Mouse (Mus musculus): ENCODE data around the gene Gtf3c6.

Gene Gtf3c6

DNA sequence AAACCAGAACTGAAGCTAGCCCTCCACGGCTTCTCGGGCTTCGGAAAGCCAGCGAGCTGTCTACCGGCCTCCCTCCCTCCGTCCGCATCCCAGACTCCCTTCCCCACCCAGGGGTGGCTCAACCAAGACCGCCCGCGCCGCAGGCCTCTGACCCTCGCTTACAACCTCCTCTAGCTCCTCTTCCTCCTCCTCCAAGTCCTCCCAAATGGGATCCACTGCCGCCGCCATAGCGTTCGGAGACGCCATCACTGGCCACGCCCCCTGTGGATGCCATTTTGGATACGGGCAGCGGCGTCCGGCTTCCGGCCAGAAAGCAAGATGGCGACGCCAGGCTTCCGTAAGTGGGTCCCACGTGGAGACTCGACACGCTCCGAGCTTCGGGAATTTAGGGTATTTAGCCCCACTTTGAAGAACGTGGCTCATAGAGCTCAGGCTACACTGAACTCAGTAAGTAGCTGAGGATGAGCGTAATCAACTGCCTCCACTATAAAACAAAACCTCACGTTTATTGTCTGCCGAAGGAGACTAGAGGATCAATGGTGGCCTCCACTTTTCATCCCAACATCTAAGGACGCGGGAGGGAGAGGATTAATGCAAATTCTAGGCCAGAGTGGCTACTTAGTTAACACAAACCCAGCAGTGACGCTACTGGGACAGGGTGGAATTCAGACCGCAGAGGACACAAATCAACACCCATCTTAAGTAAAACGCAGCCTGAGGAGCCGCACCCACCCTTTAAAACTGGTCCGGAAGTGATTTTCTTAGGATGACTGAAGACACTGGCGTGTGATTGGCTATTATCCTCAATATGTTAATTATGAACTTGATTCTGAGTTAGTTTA lies at the start of gene Gtf3c6:
Gene Gtf3c6 (minus strand): TSS at position 695 of the 842 bp plus-strand sequence.
- DNase-seq: peak; percentile 99

DNA sequence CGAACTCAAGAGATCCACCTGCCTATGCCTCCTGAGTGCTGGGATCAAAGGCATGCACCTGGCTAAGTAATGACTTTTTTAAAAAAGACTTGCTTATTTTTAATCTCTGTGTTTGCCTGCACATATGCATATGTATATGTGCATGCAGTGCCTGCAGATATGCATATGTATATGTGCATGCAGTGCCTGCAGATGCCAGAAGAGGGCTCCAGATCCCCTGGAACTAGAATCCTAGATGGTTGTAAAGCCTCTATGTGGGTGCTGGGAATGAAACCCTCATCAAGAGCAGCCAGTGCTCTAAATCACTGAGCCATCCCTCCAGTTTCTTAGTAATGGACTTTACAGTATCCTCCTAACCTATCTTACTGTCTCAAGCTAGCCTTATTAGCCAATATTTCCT lies 48.1 kb upstream of the Gtf3c6 start:
- no peak for DNase-seq

DNA sequence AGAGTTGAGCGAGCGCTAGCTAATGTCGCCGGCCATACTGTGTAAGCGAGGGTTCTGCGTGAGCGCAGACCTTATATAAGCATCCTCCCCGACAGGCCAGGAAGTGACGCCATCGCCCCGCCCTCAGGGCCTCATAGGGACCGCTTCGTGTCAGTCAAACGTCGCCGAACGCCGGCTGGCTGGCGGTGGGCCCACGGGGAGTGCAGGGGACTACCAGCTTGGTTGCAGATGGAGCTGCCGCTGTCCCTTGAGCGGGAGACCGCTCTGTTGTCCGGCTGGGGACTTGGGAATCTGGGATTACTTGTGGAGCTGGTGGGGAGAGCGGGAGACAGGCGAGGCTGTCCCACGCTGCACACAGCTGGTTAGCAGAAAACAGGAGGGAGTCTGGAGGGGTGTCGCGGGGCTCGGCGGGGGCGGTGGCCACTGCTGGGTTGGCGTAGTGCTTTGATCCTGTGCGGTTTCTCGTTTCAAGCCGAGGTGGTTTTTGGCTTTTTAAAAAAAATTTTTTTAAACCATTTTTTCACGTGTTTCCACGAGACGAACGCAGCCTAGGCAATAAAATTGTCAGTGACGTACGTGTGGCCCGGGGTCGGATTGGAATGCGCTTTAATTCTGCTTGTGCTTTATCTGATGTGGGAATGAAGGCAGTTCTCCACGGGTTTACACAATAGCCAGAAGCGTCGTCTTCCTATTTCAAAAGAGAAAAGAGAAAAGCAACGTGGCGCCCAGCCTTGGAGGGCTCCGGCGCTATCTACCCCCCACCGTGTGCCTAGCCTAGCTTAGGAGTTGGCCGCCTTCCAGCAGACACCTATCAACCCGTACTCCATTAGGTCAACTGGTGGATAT lies 44.5 kb upstream of the Gtf3c6 start, which contains the start of gene Amd1:
Gene Amd1 (minus strand): TSS at position 47 of the 846 bp plus-strand sequence.
- peak; percentile 100 for DNase-seq

DNA sequence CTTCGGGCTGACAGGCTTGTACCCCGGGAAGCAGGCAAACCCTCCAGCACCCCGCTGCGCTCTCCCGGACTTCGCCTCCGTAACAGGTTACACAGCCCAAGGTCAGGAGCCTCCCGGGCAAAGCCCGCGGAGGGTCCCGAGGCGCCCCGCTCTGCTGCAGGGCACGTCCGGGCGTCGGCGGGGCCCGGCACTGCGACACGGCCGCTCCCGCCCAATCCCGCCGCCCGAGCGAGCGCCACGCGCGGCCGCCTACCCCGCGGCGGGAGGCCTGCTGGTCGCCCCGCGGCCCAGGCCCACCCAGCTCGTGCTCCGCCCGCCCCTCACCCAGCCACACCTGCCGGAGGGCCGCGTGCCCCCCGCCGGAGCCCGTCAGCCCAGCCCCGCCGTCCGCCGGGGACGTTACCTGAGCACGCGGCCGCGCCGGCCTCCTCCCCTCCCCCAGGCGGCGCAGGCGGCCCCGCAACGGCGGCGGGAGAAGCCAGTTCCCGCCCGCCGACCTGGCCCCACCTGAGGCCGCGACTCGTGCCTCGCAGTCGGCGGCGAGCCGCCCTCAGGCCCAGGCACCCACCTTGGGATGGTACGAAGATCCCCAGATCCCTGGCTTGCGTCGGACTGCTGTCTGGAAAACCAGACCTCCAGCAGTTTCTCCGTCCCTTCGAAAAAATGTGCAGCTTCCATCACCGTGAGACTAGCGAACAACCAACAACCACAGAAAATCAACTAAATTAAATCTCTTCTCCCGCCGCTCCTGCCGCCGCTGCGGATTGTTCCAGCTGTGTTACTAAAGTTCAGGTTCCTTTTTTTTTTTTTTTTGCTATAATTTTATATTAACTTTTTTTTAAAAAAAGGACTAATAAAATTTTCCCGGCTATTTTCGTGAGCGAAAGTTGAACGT lies 43.5 kb upstream of the Gtf3c6 start:
- DNase-seq: peak; percentile 72

GRCm38 (mm10) chr10:40300648-40301171 lies 42.8 kb upstream of the Gtf3c6 start:
- DNase-seq: peak; percentile 91 to 92

DNA sequence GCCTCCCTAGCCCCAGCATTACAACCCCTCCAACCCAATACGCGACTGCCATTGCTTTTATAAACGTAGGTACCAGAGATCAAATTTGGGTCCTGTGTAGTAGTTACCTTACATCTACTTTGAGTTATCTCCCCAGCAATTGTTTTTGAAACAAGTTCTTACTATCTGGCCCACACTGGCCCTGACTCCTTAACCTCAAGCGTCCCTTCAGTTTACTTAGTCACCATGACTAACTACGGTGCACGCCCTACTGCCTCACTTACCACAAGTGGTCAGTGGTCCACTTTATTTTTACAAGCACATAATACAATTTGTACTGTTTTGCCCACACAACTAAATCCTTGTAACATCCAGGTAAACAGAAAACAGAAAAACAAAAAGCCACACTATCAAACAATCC lies 34.7 kb upstream of the Gtf3c6 start:
- no peak for DNase-seq

DNA sequence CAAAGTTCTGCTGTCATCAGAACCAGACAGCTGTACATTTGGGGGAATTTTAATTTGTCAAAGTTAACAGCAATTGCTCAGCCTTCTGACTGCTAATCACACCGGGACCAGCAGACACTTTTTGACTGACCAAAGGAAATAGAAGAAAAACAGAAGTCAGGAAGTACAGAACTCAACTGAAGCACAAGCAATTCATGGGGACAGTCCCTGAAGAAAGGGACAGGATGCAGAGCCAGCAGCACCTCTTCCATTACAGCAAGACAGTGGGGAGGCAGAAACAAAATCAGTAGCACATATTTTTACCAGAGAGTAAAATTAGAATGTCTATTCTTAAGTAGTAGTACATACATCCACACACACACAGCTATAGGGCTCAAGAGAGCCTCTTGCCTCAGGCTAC lies 28.9 kb upstream of the Gtf3c6 start:
- no peak for DNase-seq

GRCm38 (mm10) chr10:40285571-40285970 lies 27.7 kb upstream of the Gtf3c6 start:
- DNase-seq: no peak

DNA sequence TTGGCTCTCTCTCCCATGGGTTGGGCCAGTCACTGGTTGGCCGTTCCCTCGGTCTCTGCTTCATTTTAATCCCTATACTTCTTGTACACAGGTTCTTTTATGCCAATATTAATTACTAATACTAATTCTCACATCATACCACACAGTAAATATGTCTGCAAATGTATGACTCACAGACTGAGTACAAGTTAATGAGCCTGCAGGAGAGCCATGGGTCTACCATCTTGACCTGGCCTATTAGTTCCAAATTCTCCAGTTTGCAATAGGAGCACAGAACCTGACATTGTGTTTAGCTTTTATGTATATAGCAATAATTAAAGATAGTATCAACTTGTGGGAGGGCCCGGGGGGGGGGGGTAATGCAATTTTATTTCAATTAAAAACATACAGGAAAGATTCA lies 27.1 kb upstream of the Gtf3c6 start:
- DNase-seq: no peak

DNA sequence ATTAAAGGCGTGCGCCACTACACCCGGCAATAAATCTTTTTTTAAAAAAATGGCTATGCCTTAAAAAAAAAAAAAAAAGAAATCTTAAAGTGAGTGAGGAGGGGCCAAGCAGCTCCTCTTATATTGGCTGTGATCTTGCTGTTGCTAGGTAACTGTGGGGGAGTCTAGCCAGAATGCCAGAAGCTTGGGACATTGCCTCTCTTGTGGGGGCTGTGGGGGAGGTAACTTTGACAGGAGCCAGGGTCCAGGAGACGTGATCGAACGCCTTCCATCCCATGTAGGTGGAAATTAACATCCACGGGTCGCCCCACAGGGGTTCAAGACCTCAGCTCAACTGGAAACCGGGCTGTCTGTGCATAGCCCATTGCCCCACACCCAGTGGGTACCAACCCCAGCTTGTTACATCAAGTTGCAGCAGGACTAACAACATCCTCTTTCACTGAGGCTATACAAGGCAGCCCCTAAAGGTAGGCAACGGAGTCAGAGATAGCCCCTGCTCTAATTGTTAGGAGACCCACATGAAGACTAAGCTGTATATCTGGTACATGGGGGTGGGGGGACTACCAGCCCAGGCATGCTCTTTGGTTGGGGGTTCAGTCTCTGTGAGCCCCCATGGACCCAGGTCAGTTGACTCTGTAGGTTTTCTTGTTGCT lies 26.4 kb upstream of the Gtf3c6 start:
- DNase-seq: peak in 1 of 2 experiments; percentile 12

- DNase-seq: no peak
Measured at GRCm38 (mm10) chr10:40283636-40284035, 25.7 kb upstream of the Gtf3c6 start.

DNA sequence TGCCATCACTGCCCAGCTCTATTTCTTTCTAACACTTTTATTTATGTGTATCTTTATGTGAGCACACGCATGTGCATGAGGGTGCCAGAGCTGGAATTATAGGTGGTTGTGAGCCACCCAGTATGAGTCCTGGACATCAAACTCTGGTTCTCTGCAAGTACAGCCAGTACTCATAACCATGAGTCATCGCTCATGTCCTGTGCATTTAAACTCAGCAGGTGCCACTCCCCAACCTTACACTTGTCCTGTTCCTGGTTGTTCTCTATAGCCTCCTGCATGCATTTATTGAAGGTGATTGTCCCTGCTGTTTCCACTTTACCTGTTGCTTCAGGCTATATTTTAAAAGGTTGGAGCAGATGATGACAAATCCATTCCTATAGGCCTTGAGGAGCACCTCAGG lies 23.7 kb upstream of the Gtf3c6 start:
- no peak for DNase-seq

DNA sequence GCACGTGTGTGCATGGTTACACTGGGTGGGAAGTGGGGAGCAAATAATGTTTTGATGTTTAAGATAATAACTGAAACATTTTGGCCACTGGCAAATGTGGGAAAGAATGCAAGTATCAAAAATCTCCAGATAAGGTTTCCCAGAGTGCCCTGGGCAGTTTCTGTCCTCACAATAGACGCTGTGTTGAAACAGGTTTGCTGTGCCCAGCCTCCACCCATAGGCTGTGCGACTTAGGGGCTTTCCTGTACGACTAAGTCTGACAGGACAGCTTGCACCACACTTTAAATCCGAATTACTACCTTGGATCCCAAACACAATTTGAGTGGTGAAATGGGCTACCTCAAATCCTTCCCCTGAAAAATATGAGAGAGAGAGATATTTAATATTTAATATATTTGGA lies 20.4 kb upstream of the Gtf3c6 start:
- no peak for DNase-seq

- no peak for DNase-seq
Measured at GRCm38 (mm10) chr10:40275991-40276390, 18.1 kb upstream of the Gtf3c6 start.

GRCm38 (mm10) chr10:40273938-40274337 lies 16.0 kb upstream of the Gtf3c6 start:
- no peak for DNase-seq

GRCm38 (mm10) chr10:40271216-40271615 lies 13.3 kb upstream of the Gtf3c6 start:
- no peak for DNase-seq

DNA sequence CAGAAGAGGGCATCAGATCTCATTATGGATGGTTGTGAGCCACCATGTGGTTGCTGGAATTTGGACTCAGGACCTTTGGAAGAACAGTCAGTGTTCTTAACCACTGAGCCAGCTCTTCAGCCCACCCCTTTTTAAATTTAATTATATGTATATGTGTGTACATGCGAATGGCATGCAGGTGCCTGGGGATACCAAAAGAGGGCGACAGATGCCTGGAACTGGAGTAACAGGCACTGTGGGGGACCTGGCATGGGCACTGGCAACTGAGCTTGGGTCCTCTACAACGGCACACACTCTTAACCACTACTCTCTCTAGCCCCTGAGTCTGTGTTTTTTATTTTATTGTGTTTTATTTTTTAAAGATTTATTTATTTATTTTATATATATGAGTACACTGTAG lies 7.0 kb upstream of the Gtf3c6 start:
- no peak for DNase-seq

DNA sequence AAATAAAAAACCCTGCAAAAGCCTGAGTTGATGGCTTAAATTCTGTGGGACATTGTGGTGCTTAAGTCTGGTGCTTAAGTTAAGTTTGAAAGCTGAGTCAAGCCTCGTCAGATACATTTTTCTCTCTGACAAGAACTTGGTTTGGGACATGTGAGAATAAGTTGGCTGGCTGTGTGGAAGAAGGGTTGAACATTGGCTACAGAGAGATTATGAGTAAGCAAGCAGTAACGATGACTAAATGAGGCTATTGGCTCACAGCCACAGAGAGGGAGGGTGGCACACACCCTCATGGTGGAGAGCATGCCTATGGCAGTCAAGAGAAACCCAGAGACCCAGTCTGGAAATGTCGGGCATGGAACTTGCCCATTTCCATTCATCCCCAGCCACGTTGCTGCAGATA lies 5.8 kb upstream of the Gtf3c6 start:
- no peak for DNase-seq

GRCm38 (mm10) chr10:40262200-40262599 lies 4.3 kb upstream of the Gtf3c6 start:
- DNase-seq: no peak

- no peak for DNase-seq
Measured at GRCm38 (mm10) chr10:40260305-40260704, 2.4 kb upstream of the Gtf3c6 start.

- no peak for DNase-seq
Measured at GRCm38 (mm10) chr10:40259542-40259941, 1.6 kb upstream of the Gtf3c6 start.

DNA sequence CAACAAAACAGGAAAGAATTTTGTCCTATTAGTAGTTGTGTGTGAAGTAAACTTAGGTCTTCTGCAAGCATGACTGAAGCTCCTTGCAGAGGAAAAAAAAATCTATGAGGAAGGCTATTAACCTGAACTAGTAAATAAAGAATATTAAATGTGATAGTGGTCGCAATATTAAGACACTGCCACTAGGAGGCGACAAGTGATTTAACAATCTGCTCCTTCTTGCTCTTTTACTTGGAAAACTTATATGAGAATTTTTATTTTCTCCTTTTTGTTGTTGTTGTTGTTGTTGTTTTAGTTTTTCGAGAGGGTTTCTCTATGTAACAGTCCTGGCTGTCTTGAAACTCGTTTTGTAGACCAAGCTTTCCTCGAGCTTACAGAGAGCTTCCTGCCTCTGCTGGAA lies 1.1 kb upstream of the Gtf3c6 start:
- DNase-seq: peak; percentile 65 to 72
